Mouse (Mus musculus): Measurements from ENCODE around the gene Frzb.

Frzb gene

GRCm38 (mm10) chr2:80430357-80431053, 16.9 kb downstream of the Frzb start:
- DNase-seq (ENCODE audit: low read depth, low spot score) = no peak

- DNase-seq (ENCODE audit: low read depth, low spot score) = no peak
Observed at GRCm38 (mm10) chr2:80423116-80423515, 24.3 kb downstream of the Frzb start.

- DNase-seq (ENCODE audit: low read depth, low spot score) = no peak
Observed at GRCm38 (mm10) chr2:80421990-80422389, 25.4 kb downstream of the Frzb start.

GRCm38 (mm10) chr2:80416286-80416685, 31.1 kb downstream of the Frzb start:
- no peak for DNase-seq (ENCODE audit: low read depth, low spot score)

- no peak for DNase-seq (ENCODE audit: low read depth, low spot score)
Observed at GRCm38 (mm10) chr2:80414387-80414786, 33.0 kb downstream of the Frzb start.

GRCm38 (mm10) chr2:80413124-80413523, 34.3 kb downstream of the Frzb start:
- DNase-seq (ENCODE audit: low read depth, low spot score) = peak; percentile 36

- no peak for DNase-seq (ENCODE audit: low read depth, low spot score)
Observed at GRCm38 (mm10) chr2:80409893-80410574, 37.4 kb downstream of the Frzb start.

- DNase-seq (ENCODE audit: low read depth, low spot score) = no peak
Observed at GRCm38 (mm10) chr2:80404770-80405169, 42.7 kb downstream of the Frzb start.

- no peak for DNase-seq (ENCODE audit: low read depth, low spot score)
Observed at GRCm38 (mm10) chr2:80398595-80399099, 48.8 kb downstream of the Frzb start.

- DNase-seq (ENCODE audit: low read depth, low spot score) = no peak
Observed at GRCm38 (mm10) chr2:80396864-80397263, 50.6 kb downstream of the Frzb start.

GRCm38 (mm10) chr2:80396057-80396456, 51.4 kb downstream of the Frzb start:
- no peak for DNase-seq (ENCODE audit: low read depth, low spot score)

- DNase-seq (ENCODE audit: low read depth, low spot score) = no peak
Observed at GRCm38 (mm10) chr2:80388341-80388740, 59.1 kb downstream of the Frzb start.

GRCm38 (mm10) chr2:80387668-80388067, 59.8 kb downstream of the Frzb start:
- DNase-seq (ENCODE audit: low read depth, low spot score) = no peak

- no peak for DNase-seq (ENCODE audit: low read depth, low spot score)
Observed at GRCm38 (mm10) chr2:80386255-80386654, 61.2 kb downstream of the Frzb start.

- no peak for DNase-seq (ENCODE audit: low read depth, low spot score)
Observed at GRCm38 (mm10) chr2:80384447-80384846, 63.0 kb downstream of the Frzb start.

- DNase-seq (ENCODE audit: low read depth, low spot score) = no peak
Observed at GRCm38 (mm10) chr2:80379848-80380247, 67.6 kb downstream of the Frzb start.

- no peak for DNase-seq (ENCODE audit: low read depth, low spot score)
Observed at GRCm38 (mm10) chr2:80374892-80375291, 72.5 kb downstream of the Frzb start.

GRCm38 (mm10) chr2:80371458-80371857, 76.0 kb downstream of the Frzb start:
- DNase-seq (ENCODE audit: low read depth, low spot score) = no peak
